Comparison of ENCODE assay signal across 38 mouse cellular contexts in genomic region chr3:83033801-83034200, GRCm38 (mm10). TPM values are rescaled to one million over a fixed set of nuclear protein-coding genes. Genes with fewer than 3 reads are reported as not detected.
"Had no signal": no experiment of that assay in that cellular context is flagged by ENCODE, and none has a peak within 500 bp of the region (broad histone marks: within the 10 kb centered on the region; RNA-seq: fewer than 3 reads in every experiment).

No protein-coding gene starts in this region.

- H3K9me3 ChIP-seq: heart, embryonic 10.5 days; heart, embryonic 12.5 days; hindbrain, embryonic 13.5 days; hindbrain, embryonic 15.5 days; intestine, embryonic 15.5 days; kidney, embryonic 15.5 days; limb, embryonic 13.5 days; limb, embryonic 15.5 days; liver, embryonic 13.5 days had no signal

- H3K9ac ChIP-seq: forebrain, postnatal 0 days; heart, embryonic 12.5 days; hindbrain, embryonic 13.5 days; hindbrain, embryonic 15.5 days; intestine, embryonic 15.5 days; kidney, embryonic 15.5 days; limb, embryonic 13.5 days; limb, embryonic 15.5 days; liver, embryonic 13.5 days had no signal

- H3K27ac ChIP-seq: heart, embryonic 10.5 days; hindbrain, embryonic 13.5 days; hindbrain, embryonic 15.5 days; hindbrain, postnatal 0 days; intestine, embryonic 15.5 days; kidney, embryonic 15.5 days; kidney, postnatal 0 days; limb, embryonic 13.5 days; limb, embryonic 15.5 days had no signal

- H3K4me2 ChIP-seq: liver, embryonic 13.5 days had no signal

- H3K36me3 ChIP-seq: heart, embryonic 10.5 days; heart, embryonic 12.5 days; hindbrain, embryonic 13.5 days; hindbrain, embryonic 15.5 days; intestine, embryonic 15.5 days; kidney, embryonic 15.5 days; limb, embryonic 13.5 days; limb, embryonic 15.5 days had no signal

- ATAC-seq: forebrain, postnatal 0 days; hindbrain, postnatal 0 days; intestine, embryonic 15.5 days had no signal

- H3K4me3 ChIP-seq: heart, embryonic 12.5 days; hindbrain, embryonic 15.5 days; intestine, embryonic 15.5 days; kidney, embryonic 15.5 days; limb, embryonic 13.5 days; limb, embryonic 15.5 days; liver, embryonic 13.5 days had no signal

- H3K4me1 ChIP-seq: heart, embryonic 10.5 days; heart, embryonic 12.5 days; hindbrain, embryonic 15.5 days; intestine, embryonic 15.5 days; kidney, embryonic 15.5 days; limb, embryonic 15.5 days; liver, embryonic 13.5 days had no signal

- H3K27me3 ChIP-seq: heart, embryonic 12.5 days; hindbrain, embryonic 13.5 days; hindbrain, embryonic 15.5 days; intestine, embryonic 15.5 days; limb, embryonic 13.5 days; limb, embryonic 15.5 days; liver, embryonic 13.5 days had no signal

- DNase-seq: forebrain, postnatal 0 days; gastrocnemius, postnatal 14 days; gastrocnemius, postnatal 36 days; heart, adult 18-20 months; heart, postnatal 14 days; heart, postnatal 36 days; kidney, adult 11 months; kidney, adult 2 months; kidney, adult 9 months; kidney, postnatal 14 days; kidney, postnatal 36 days; layer of hippocampus, adult 9-11 months; layer of hippocampus, postnatal 36 days; left cerebral cortex, postnatal 4 days; liver, embryonic 13.5 days had no signal

RNA-seq across cellular contexts. Expression of gene Fga, which starts 7.9 kb away (rescaled TPM):
- total RNA-seq: forebrain, postnatal 0 days; gastrocnemius, postnatal 14 days; heart, adult 18-20 months; heart, adult 8-10 months; heart, postnatal 14 days; heart, postnatal 36 days; hematopoietic stem cell, adult 5-6 weeks; hindbrain, postnatal 0 days; layer of hippocampus, adult 18-20 months; layer of hippocampus, adult 8-10 months; layer of hippocampus, postnatal 14 days; layer of hippocampus, postnatal 36 days; left cerebral cortex, adult 18-20 months; left cerebral cortex, adult 8-10 months; left cerebral cortex, postnatal 10 days; left cerebral cortex, postnatal 25 days; left cerebral cortex, postnatal 4 days had no signal
- polyA plus RNA-seq: heart, embryonic 14.5 days; hindbrain, embryonic 11.5 days; hindbrain, embryonic 13.5 days; hindbrain, postnatal 0 days; limb, embryonic 11.5 days had no signal

RNA-seq across cellular contexts. Expression of gene Fgb, which starts 15.9 kb away (rescaled TPM):
- total RNA-seq: forebrain, postnatal 0 days; gastrocnemius, postnatal 14 days; heart, adult 18-20 months; heart, adult 8-10 months; heart, postnatal 14 days; heart, postnatal 36 days; hematopoietic stem cell, adult 5-6 weeks; hindbrain, postnatal 0 days; layer of hippocampus, adult 18-20 months; layer of hippocampus, adult 8-10 months; layer of hippocampus, postnatal 14 days; layer of hippocampus, postnatal 36 days; left cerebral cortex, adult 18-20 months; left cerebral cortex, adult 8-10 months; left cerebral cortex, postnatal 10 days; left cerebral cortex, postnatal 25 days; left cerebral cortex, postnatal 4 days had no signal
- polyA plus RNA-seq: forebrain, postnatal 0 days; hindbrain, embryonic 11.5 days; hindbrain, embryonic 13.5 days; hindbrain, postnatal 0 days; limb, embryonic 13.5 days had no signal

RNA-seq across cellular contexts. Expression of gene Fgg, which starts 26.3 kb away (rescaled TPM):
- total RNA-seq: gastrocnemius, postnatal 14 days; heart, adult 18-20 months; heart, postnatal 14 days; heart, postnatal 36 days; hematopoietic stem cell, adult 5-6 weeks; hindbrain, postnatal 0 days; layer of hippocampus, adult 8-10 months; layer of hippocampus, postnatal 14 days; layer of hippocampus, postnatal 36 days; left cerebral cortex, adult 18-20 months; left cerebral cortex, adult 8-10 months; left cerebral cortex, postnatal 10 days; left cerebral cortex, postnatal 25 days; left cerebral cortex, postnatal 4 days had no signal
- polyA plus RNA-seq: forebrain, postnatal 0 days; heart, embryonic 14.5 days; hindbrain, embryonic 11.5 days; hindbrain, embryonic 13.5 days; large intestine, adult 2 months had no signal
